Mouse (Mus musculus) midbrain, embryonic 11.5 days (tissue): ENCODE measurements at regions not wholly inside any gene's neighbourhood (a gene's known extent, or its start where the extent isn't known, plus 50 kb on each side); places are given as distances from the start of the nearest gene placed in this dataset.

Experiments used
- ATAC-seq: fragments of 200-750 bp; cut with Nextera tagmentation; 2 replicates; pipeline ENCODE4 v1.8.0; 2017; ENCODE audit warnings: moderate TSS enrichment, moderate library complexity; ENCODE audit not compliant: low FRiP score
- DNase-seq: peaks from one replicate; pipeline ENCODE4 v3.0.0; 2015; ENCODE audit warnings: low spot score; ENCODE audit errors: missing footprints
- H3K27ac ChIP-seq: fragments of 300-500 bp; sonication (generic); 2 replicates; pipeline ENCODE4 v1.5.1; 2014; ENCODE audit warnings: low read depth, low read length
- H3K27me3 ChIP-seq: fragments of 300-500 bp; sonication (generic); 2 replicates; pipeline ENCODE4 v1.6.1; 2014; ENCODE audit warnings: mild to moderate bottlenecking, low read length, moderate library complexity, mixed read lengths; ENCODE audit not compliant: control insufficient read depth, insufficient read depth
- H3K36me3 ChIP-seq: fragments of 300-500 bp; sonication (generic); 2 replicates; pipeline ENCODE4 v1.6.1; 2014; ENCODE audit warnings: mild to moderate bottlenecking, low read length, moderate library complexity, mixed read lengths; ENCODE audit not compliant: control insufficient read depth, insufficient read depth
- H3K4me1 ChIP-seq: fragments of 300-500 bp; sonication (generic); 2 replicates; pipeline ENCODE4 v1.6.1; 2014; ENCODE audit warnings: low read length; ENCODE audit not compliant: control insufficient read depth, insufficient read depth
- H3K4me2 ChIP-seq: fragments of 300-500 bp; sonication (generic); 2 replicates; pipeline ENCODE4 v1.6.1; 2014; ENCODE audit warnings: mild to moderate bottlenecking, moderate library complexity
- H3K4me3 ChIP-seq: fragments of 300-500 bp; sonication (generic); 2 replicates; pipeline ENCODE4 v1.5.1; 2014; ENCODE audit warnings: low read depth, low read length
- H3K9ac ChIP-seq: fragments of 300-500 bp; sonication (generic); 2 replicates; pipeline ENCODE4 v1.6.1; 2014; ENCODE audit warnings: low read length
- H3K9me3 ChIP-seq: fragments of 300-500 bp; sonication (generic); 2 replicates; pipeline ENCODE4 v1.6.1; 2016; ENCODE audit warnings: low read length; ENCODE audit not compliant: control insufficient read depth
- whole genome bisulfite sequencing: fragments of 180-500 bp; shearing (Covaris S2); extraction: QIAGEN DNeasy Blood & Tissue Kit; methylation state at CpG from one replicate; pipeline ENCODE4 v1.1.7; 2014; 5-methylcytosine and 5-hydroxymethylcytosine counted together

DNA sequence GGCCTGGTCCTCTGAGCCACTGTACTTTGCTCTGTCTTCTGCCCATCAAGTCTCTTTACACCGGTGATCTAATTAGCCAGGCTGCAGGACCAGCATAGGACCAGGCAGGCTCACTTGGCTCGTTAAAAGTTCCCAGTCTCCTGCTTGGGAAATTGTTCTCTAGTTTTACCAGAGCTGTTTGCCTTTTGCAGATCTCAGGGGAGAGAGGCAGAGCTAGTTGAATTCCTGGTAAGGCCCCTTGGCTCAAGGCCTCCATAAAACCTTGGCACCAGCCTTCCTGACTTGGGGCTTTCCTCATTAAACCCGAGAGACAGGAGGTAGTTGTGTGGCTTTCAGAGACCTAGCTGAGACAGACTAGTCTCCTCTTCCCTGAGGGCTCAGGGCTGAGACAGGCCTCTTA is 237.0 kb upstream of the Trib2 start:
- no peak overlapping the region for H3K9ac ChIP-seq
- DNase-seq: no peak
- no peak overlapping the region for H3K27ac ChIP-seq
- 82% methylated on average over 3 of the region's 3 CpGs for WGBS
- no peaks in the 10 kb centered on the region for H3K36me3 ChIP-seq
- no peak overlapping the region for H3K4me2 ChIP-seq
- H3K9me3 ChIP-seq: no peaks in the 10 kb centered on the region
- H3K4me1 ChIP-seq: no peaks in the 10 kb centered on the region
- no peaks in the 10 kb centered on the region for H3K27me3 ChIP-seq
- no peak for ATAC-seq
- H3K4me3 ChIP-seq: no peak overlapping the region

DNA sequence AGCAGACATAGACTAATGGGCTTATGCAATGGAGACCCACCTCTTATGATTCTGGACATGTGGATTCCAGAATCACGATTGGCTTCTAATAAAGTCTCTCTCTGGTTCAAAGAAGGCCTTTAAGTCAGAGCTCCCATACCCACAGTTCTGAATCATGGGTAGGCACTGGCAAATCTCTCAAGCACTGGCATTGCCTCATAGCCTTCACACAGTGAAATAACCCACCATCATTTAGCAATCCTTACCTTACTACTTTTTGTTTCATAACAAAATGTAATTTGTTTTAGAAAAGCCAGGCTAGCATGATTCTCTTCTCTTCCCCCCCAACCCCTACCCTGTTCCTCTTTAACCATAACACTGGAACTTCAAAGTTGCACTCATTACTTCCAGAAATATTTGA is 236.3 kb upstream of the Trib2 start:
- WGBS: 70% methylated on average over 1 of the region's 1 CpGs
- H3K27ac ChIP-seq: no peak overlapping the region

DNA sequence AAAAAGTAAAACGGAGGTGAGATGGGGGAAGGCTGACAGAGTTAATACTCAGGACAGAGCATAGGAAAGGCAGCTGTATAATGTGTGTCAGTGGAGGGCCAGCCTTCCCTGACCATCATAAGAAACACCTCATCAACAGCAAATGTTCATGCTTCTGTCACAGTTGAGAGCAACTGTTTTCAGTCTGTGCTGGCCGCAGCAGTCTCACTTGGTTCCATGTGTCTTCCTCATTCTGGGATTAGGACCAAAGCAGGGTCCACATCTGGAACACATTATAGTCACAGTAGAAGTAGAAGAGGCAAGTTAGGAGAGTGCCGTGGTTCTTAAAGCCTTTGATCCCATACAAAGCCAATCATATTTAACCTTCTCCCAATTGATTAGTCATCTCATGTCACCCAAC is 235.6 kb upstream of the Trib2 start:
- Histone ChIP-seq H3K9me3 (no peaks in the 10 kb centered on the region), H3K9ac (no peak overlapping the region), H3K36me3 (no peaks in the 10 kb centered on the region), H3K4me3 (no peak overlapping the region), H3K27me3 (no peaks in the 10 kb centered on the region), H3K4me1 (no peaks in the 10 kb centered on the region), H3K4me2 (no peak overlapping the region), H3K27ac (no peak overlapping the region)
- ATAC-seq (no peak), DNase-seq (no peak)
- 73% methylated on average over 3 of the region's 3 CpGs for WGBS

More for the DNA sequence above, 236.3 kb upstream of the Trib2 start:
- H3K4me3 ChIP-seq: no peak overlapping the region
- H3K27me3 ChIP-seq: no peaks in the 10 kb centered on the region
- no peaks in the 10 kb centered on the region for H3K36me3 ChIP-seq
- no peak overlapping the region for H3K9ac ChIP-seq
- H3K4me2 ChIP-seq: no peak overlapping the region
- H3K4me1 ChIP-seq: no peaks in the 10 kb centered on the region
- DNase-seq (no peak), ATAC-seq (no peak)
- H3K9me3 ChIP-seq: no peaks in the 10 kb centered on the region

DNA sequence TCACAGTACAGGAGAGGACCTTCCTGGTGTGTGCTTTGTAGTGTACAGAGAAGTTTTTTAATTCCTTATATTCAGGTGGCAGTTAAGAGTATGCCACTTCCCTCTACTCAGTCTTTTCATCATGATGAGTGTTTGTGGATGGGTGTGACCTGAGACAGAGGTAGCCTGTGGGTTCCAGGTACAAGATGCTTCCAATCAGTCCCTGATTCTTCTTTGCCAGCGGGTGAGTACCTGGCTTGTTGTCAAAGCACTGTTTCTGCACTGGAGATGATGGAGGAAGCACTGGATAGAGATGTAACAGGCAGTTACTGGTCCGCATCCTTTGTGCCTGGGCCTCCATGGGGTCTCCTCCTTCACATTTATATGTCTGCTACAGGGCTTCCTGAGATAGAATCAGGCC is 234.7 kb upstream of the Trib2 start:
- H3K9ac ChIP-seq: no peak overlapping the region
- no peaks in the 10 kb centered on the region for H3K36me3 ChIP-seq
- no peaks in the 10 kb centered on the region for H3K27me3 ChIP-seq
- H3K9me3 ChIP-seq: no peaks in the 10 kb centered on the region
- DNase-seq: no peak
- H3K4me2 ChIP-seq: no peak overlapping the region
- ATAC-seq: no peak
- WGBS: 85% methylated on average over 2 of the region's 2 CpGs
- no peaks in the 10 kb centered on the region for H3K4me1 ChIP-seq
- H3K27ac ChIP-seq: no peak overlapping the region
- no peak overlapping the region for H3K4me3 ChIP-seq

DNA sequence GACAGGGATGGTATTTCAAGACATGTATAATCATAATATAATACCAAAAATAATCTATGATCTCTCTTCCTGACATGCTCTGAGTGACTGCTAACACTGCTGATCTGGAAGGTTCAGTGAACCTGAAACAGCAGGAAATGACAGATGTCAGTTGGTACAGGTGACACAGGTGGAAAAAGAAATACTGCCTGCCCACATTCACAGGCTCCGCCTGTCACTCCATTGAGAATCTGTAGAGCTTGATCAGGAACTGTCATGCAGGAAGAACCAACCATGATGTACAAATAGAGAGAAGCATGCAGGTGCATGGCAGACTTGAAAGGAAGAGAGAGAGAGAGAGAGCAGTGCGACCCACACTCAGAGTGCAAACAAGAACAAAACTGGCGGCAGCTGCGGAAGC is 232.8 kb upstream of the Trib2 start:
- H3K4me2 ChIP-seq: no peak overlapping the region
- no peaks in the 10 kb centered on the region for H3K9me3 ChIP-seq
- H3K27ac ChIP-seq: no peak overlapping the region
- no peaks in the 10 kb centered on the region for H3K36me3 ChIP-seq
- 65% methylated on average over 4 of the region's 4 CpGs for WGBS
- ATAC-seq (no peak), DNase-seq (no peak)
- H3K4me1 ChIP-seq: no peaks in the 10 kb centered on the region
- no peaks in the 10 kb centered on the region for H3K27me3 ChIP-seq
- H3K4me3 ChIP-seq: no peak overlapping the region
- H3K9ac ChIP-seq: no peak overlapping the region

DNA sequence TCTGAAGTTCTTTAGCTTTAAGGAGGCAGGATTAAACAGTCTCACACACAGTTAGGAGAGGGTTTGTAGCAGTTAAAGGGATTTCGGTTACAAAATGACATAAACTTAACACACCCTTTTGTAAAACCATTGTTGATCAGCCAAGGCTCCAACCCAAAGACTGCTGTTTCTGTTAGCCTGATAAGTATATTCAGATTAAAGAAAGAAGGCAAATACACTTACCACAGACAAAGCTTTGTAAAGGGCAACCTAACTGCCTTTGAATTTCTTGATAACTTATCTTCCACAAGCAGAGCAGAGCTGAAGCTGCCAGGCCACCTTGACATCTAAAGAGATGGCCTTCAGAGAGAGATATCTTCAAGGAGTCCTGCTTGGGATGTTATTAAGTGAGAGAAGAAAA is 229.9 kb upstream of the Trib2 start:
- Histone ChIP-seq H3K4me3 (no peak overlapping the region), H3K9me3 (no peaks in the 10 kb centered on the region), H3K36me3 (no peaks in the 10 kb centered on the region), H3K9ac (no peak overlapping the region), H3K27ac (no peak overlapping the region), H3K4me1 (no peaks in the 10 kb centered on the region), H3K4me2 (no peak overlapping the region), H3K27me3 (no peaks in the 10 kb centered on the region)
- whole genome bisulfite sequencing: 94% methylated on average over 1 of the region's 1 CpGs
- DNase-seq (no peak), ATAC-seq (no peak)

DNA sequence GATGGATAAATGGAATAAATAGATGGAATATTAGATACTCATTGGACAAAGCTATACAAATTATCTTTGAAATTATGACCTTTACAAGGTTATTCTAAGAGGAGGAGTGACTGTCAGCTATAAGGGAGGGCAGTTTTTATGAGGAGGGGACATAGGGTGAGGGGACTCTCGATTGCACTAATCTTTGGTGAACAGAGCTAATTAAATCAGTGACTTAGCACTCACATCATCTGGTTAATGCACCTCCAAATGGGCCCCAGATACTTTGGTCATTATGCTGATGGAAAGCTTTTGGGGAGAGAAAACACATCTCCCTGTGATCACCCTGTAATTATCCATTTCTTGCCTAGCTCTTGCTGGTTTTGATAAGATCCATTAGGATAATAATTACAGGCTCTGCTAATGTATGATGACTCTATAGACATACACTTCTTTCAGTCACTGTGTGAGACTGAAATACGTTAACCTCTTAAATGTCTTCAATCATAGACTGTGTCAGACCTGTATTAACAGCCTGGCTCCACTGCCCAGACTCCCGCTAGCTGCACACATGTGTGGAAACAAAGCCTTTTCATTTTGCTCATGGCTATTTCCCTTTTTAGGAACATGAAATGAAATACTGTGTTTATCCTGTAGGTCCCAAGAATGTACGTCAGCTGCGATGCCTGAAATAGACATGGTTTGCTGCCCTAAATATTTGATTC is 229.2 kb upstream of the Trib2 start:
- Histone ChIP-seq H3K36me3 (no peaks in the 10 kb centered on the region), H3K4me3 (no peak overlapping the region), H3K4me1 (no peaks in the 10 kb centered on the region; the same call in 1 of the 2 replicates), H3K27me3 (no peaks in the 10 kb centered on the region), H3K27ac (no peak overlapping the region), H3K9me3 (no peaks in the 10 kb centered on the region), H3K9ac (no peak overlapping the region), H3K4me2 (no peak overlapping the region)
- DNase-seq (no peak), ATAC-seq (no peak)
- WGBS: 81% methylated on average over 5 of the region's 5 CpGs

DNA sequence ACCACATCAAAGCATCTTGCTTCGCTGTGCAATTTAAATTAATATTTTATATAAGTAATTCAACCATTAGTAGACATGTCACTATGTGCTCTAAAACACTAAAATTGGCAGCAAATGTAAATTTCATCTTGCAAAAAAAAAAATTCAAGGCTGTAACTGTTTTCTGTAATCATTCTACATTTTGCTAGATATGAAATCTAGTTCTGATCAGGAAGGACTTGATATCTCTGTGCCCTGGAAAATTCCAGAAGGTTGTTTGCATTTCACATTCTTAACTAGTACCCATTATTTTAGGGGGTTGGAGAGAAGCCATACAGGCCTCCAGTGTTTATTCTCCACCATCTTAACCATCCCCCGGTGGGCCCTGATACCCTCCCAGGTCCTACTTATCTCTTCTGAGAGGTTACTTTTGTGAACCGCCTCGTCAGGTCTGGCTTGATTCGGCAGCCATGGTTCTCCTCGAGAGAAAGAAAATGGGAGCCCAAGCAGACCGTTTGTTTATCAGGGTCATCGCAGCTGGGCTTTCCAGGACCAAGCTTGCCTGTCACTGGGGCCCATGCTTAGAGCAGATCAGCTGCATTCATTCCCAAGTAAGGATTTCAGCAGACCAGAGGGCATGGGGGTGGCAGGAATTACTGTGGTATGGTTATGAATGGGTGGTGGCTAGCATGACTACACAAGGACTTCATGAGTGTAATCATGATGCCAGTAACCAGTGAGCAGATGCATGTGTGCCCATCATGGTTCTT is 226.9 kb upstream of the Trib2 start:
- H3K9ac ChIP-seq: no peak overlapping the region
- 87% methylated on average over 8 of the region's 8 CpGs for WGBS
- DNase-seq: no peak
- H3K4me2 ChIP-seq: no peak overlapping the region
- H3K4me3 ChIP-seq: no peak overlapping the region
- no peak for ATAC-seq
- no peaks in the 10 kb centered on the region; the same call in 1 of the 2 replicates for H3K4me1 ChIP-seq
- no peaks in the 10 kb centered on the region for H3K27me3 ChIP-seq
- H3K9me3 ChIP-seq: no peaks in the 10 kb centered on the region
- H3K27ac ChIP-seq: no peak overlapping the region
- H3K36me3 ChIP-seq: no peaks in the 10 kb centered on the region

DNA sequence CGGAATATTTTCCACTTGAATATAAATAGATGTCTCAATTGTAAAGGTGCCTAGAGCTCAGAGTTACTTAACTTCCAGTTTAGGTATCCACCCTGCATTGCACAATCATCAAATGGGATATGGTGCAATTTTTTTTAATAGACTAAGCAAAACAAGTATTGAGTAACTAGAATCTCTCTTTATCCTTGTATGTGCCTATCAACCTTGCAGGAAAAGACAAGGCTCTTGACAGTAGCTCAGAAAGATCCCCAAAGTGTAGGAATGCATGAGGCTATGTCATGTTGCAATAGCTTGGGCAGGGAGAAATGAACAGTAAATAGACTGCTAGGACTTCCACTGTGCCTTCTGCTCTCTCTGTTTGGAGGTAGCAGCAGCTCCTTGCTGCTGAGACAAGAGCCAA is 225.6 kb upstream of the Trib2 start:
- Histone ChIP-seq H3K9ac (no peak overlapping the region), H3K9me3 (no peaks in the 10 kb centered on the region), H3K4me1 (no peaks in the 10 kb centered on the region; the same call in 1 of the 2 replicates), H3K4me2 (no peak overlapping the region), H3K27me3 (no peaks in the 10 kb centered on the region), H3K27ac (no peak overlapping the region), H3K36me3 (no peaks in the 10 kb centered on the region), H3K4me3 (no peak overlapping the region)
- ATAC-seq (no peak), DNase-seq (no peak)
- WGBS: 88% methylated on average over 1 of the region's 1 CpGs
